Mouse (Mus musculus) olfactory bulb, adult 2 months (tissue): Measurements from ENCODE around the gene Spem2.

Source experiments
- CTCF ChIP-seq: fragments of 200-500 bp; IDR thresholded peaks from 2 replicates; pipeline ENCODE4 v1.5.1; 2012; ENCODE audit warnings: low read depth, mild to moderate bottlenecking, low read length, moderate library complexity; ENCODE audit not compliant: insufficient read depth
- POLR2A ChIP-seq: fragments of 200-500 bp; IDR thresholded peaks from 2 replicates; pipeline ENCODE4 v1.6.1; 2012; ENCODE audit warnings: mild to moderate bottlenecking, low read depth, low read length, moderate library complexity; ENCODE audit not compliant: insufficient read depth

GRCm38 (mm10) chr11:69800138-69800391 lies 18.2 kb downstream of the Spem2 start:
- TF ChIP-seq POLR2A (no peak), CTCF (no peak)
